Mouse (Mus musculus) neural tube, embryonic 14.5 days (tissue): ENCODE data around the gene Rufy4. TPM values are rescaled to one million over a fixed set of nuclear protein-coding genes. Genes with fewer than 3 reads are reported as not detected.

Experiments used
- ATAC-seq: fragments of 200-750 bp; cut with Nextera tagmentation; 2 replicates; pipeline ENCODE4 v1.8.0; 2017; ENCODE audit warnings: low read depth, mild to moderate bottlenecking, moderate TSS enrichment, moderate library complexity
- H3K27ac ChIP-seq: fragments of 300-500 bp; sonication (generic); 2 replicates; pipeline ENCODE4 v1.5.1; 2014; ENCODE audit warnings: low read depth, mild to moderate bottlenecking, control low read depth, low read length, moderate library complexity, mixed read lengths
- H3K27me3 ChIP-seq: fragments of 300-500 bp; sonication (generic); 2 replicates; pipeline ENCODE4 v1.6.1; 2014; ENCODE audit warnings: low read length; ENCODE audit not compliant: control insufficient read depth, insufficient read depth
- H3K36me3 ChIP-seq: fragments of 300-500 bp; sonication (generic); 2 replicates; pipeline ENCODE4 v1.6.1; 2014; ENCODE audit warnings: low read length, mixed read lengths; ENCODE audit not compliant: control insufficient read depth, insufficient read depth
- H3K4me1 ChIP-seq: fragments of 300-500 bp; sonication (generic); 2 replicates; pipeline ENCODE4 v1.6.1; 2014; ENCODE audit warnings: low read length; ENCODE audit not compliant: control insufficient read depth, insufficient read depth
- H3K4me2 ChIP-seq: fragments of 300-500 bp; sonication (generic); 2 replicates; pipeline ENCODE4 v1.6.1; 2014; ENCODE audit warnings: mild to moderate bottlenecking, low read depth, low read length, control low read depth
- H3K4me3 ChIP-seq: fragments of 300-500 bp; sonication (generic); 2 replicates; pipeline ENCODE4 v1.5.1; 2014; ENCODE audit warnings: low read depth, low read length, control low read depth, mixed read lengths
- H3K9ac ChIP-seq: fragments of 300-500 bp; sonication (generic); replicated peaks from 2 replicates; pipeline ENCODE4 v1.6.1; 2014; ENCODE audit warnings: low read depth, mild to moderate bottlenecking, control low read depth, low read length, mixed read lengths
- H3K9me3 ChIP-seq: fragments of 300-500 bp; sonication (generic); 2 replicates; pipeline ENCODE4 v1.6.1; 2016; ENCODE audit warnings: low read length; ENCODE audit not compliant: control insufficient read depth
- WGBS: fragments of 180-500 bp; shearing (Covaris S2); extraction: QIAGEN DNeasy Blood & Tissue Kit; methylation state at CpG from one replicate; pipeline ENCODE4 v1.1.7; 2014; 5-methylcytosine and 5-hydroxymethylcytosine counted together
- polyA plus RNA-seq: library from polyadenylated mRNA; unstranded; fragments of >200 nt; fragmentation: Nextera tagmentation; extraction: Ambion mirVana; gene quantifications from 2 replicates; pipeline ENCODE4 v1.2.1, GENCODE M21; 2014

The Rufy4 gene
- polyA plus RNA-seq, 1 experiment from 2014 or later = 0.15 TPM

- H3K27me3 ChIP-seq = no peaks in the 10 kb centered on the region
- no peaks in the 10 kb centered on the region for H3K9me3 ChIP-seq
- H3K9ac ChIP-seq = no peak overlapping the region
- H3K4me3 ChIP-seq = no peak overlapping the region
- 88% methylated on average over 8 of the region's 8 CpGs for WGBS
- no peak overlapping the region for H3K4me2 ChIP-seq
- H3K36me3 ChIP-seq = no peaks in the 10 kb centered on the region
- no peak overlapping the region for H3K27ac ChIP-seq
- ATAC-seq = no peak
- no peaks in the 10 kb centered on the region for H3K4me1 ChIP-seq
These were observed 5.7 kb downstream of the Rufy4 start for GRCm38 (mm10) chr1:74130883-74131659.

GRCm38 (mm10) chr1:74132011-74132410 is 6.7 kb downstream of the Rufy4 start:
- no peaks in the 10 kb centered on the region for H3K9me3 ChIP-seq
- ATAC-seq = no peak
- H3K27ac ChIP-seq = no peak overlapping the region
- no peaks in the 10 kb centered on the region for H3K27me3 ChIP-seq
- H3K4me2 ChIP-seq = no peak overlapping the region
- WGBS = 70% methylated on average over 3 of the region's 3 CpGs
- H3K36me3 ChIP-seq = no peaks in the 10 kb centered on the region
- H3K9ac ChIP-seq = no peak overlapping the region
- H3K4me3 ChIP-seq = no peak overlapping the region
- H3K4me1 ChIP-seq = no peaks in the 10 kb centered on the region

DNA sequence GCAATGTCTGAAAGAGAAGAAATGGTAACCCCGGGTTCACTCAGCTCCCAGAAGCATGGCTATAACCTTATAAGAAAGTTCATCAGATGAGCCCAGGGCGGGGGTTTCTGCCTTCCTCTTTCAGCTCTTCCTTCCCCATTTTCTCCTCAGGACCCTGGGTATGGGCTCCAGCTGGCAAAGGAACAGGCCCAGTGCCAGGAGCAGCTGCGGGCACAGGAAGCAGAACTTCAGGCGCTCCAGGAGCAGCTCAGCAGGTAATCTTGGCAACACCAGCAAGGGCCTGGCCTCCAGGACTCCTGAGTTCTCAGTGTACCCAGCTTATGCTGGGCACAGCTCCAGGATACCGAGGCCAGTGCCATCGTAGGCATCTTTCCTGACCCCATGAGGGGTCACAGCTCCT is 8.6 kb downstream of the Rufy4 start:
- no peak overlapping the region for H3K9ac ChIP-seq
- H3K4me2 ChIP-seq = no peak overlapping the region
- H3K36me3 ChIP-seq = no peaks in the 10 kb centered on the region
- 77% methylated on average over 6 of the region's 6 CpGs for WGBS
- ATAC-seq = no peak
- no peak overlapping the region for H3K4me3 ChIP-seq
- no peaks in the 10 kb centered on the region for H3K4me1 ChIP-seq
- no peak overlapping the region for H3K27ac ChIP-seq
- H3K9me3 ChIP-seq = no peaks in the 10 kb centered on the region
- no peaks in the 10 kb centered on the region for H3K27me3 ChIP-seq

GRCm38 (mm10) chr1:74135326-74135950 is 10.1 kb downstream of the Rufy4 start:
- no peak overlapping the region for H3K9ac ChIP-seq
- H3K27me3 ChIP-seq = no peaks in the 10 kb centered on the region
- 88% methylated on average over 6 of the region's 6 CpGs for WGBS
- no peak for ATAC-seq
- H3K4me1 ChIP-seq = no peaks in the 10 kb centered on the region
- H3K27ac ChIP-seq = no peak overlapping the region
- no peak overlapping the region for H3K4me3 ChIP-seq
- H3K9me3 ChIP-seq = no peaks in the 10 kb centered on the region
- H3K36me3 ChIP-seq = no peaks in the 10 kb centered on the region
- no peak overlapping the region for H3K4me2 ChIP-seq

DNA sequence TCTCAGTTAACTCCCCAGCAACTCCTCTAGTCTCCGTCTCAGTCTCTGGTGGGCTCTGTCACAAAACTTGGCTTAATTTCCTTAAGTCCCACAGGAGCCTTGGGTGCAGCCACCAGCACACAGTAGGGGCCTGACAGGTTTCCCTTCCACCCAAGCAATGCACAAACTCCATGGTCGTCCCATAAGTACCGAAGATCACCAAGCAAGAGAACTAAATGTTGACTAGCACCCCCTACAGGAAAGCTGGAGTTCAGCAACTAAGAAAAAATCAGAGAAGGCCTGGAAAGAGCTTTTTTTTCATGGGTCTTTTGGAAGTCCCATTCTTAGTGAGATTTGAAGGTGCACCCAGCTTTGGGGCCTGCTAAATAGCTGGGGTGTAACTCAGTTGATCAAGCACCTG is 14.1 kb downstream of the Rufy4 start:
- no peaks in the 10 kb centered on the region for H3K9me3 ChIP-seq
- no peaks in the 10 kb centered on the region for H3K27me3 ChIP-seq
- H3K27ac ChIP-seq = no peak overlapping the region
- 56% methylated on average over 3 of the region's 3 CpGs for WGBS
- ATAC-seq = no peak
- H3K4me1 ChIP-seq = no peaks in the 10 kb centered on the region
- no peak overlapping the region for H3K9ac ChIP-seq
- no peaks in the 10 kb centered on the region for H3K36me3 ChIP-seq
- no peak overlapping the region for H3K4me2 ChIP-seq
- H3K4me3 ChIP-seq = no peak overlapping the region

GRCm38 (mm10) chr1:74141781-74142180 is 16.4 kb downstream of the Rufy4 start:
- H3K36me3 ChIP-seq = no peaks in the 10 kb centered on the region
- H3K4me2 ChIP-seq = no peak overlapping the region
- H3K27me3 ChIP-seq = no peaks in the 10 kb centered on the region
- WGBS = 79% methylated on average over 8 of the region's 8 CpGs
- H3K9ac ChIP-seq = no peak overlapping the region
- no peak for ATAC-seq
- H3K4me3 ChIP-seq = no peak overlapping the region
- no peaks in the 10 kb centered on the region for H3K4me1 ChIP-seq
- H3K9me3 ChIP-seq = no peaks in the 10 kb centered on the region
- H3K27ac ChIP-seq = no peak overlapping the region

- Histone ChIP-seq H3K9ac (no peak overlapping the region), H3K4me3 (no peak overlapping the region), H3K27ac (no peak overlapping the region), H3K4me1 (no peaks in the 10 kb centered on the region), H3K9me3 (no peaks in the 10 kb centered on the region), H3K27me3 (no peaks in the 10 kb centered on the region), H3K36me3 (no peaks in the 10 kb centered on the region), H3K4me2 (no peak overlapping the region)
- WGBS = 94% methylated on average over 6 of the region's 6 CpGs
- no peak for ATAC-seq
These were observed 24.0 kb downstream of the Rufy4 start for GRCm38 (mm10) chr1:74149106-74149885.

GRCm38 (mm10) chr1:74150101-74150500 is 24.8 kb downstream of the Rufy4 start:
- H3K4me1 ChIP-seq = no peaks in the 10 kb centered on the region
- no peaks in the 10 kb centered on the region for H3K9me3 ChIP-seq
- no peak overlapping the region for H3K9ac ChIP-seq
- 85% methylated on average over 3 of the region's 3 CpGs for WGBS
- no peak overlapping the region for H3K4me2 ChIP-seq
- H3K4me3 ChIP-seq = no peak overlapping the region
- no peaks in the 10 kb centered on the region for H3K36me3 ChIP-seq
- no peak overlapping the region for H3K27ac ChIP-seq
- no peaks in the 10 kb centered on the region for H3K27me3 ChIP-seq
- no peak for ATAC-seq

DNA sequence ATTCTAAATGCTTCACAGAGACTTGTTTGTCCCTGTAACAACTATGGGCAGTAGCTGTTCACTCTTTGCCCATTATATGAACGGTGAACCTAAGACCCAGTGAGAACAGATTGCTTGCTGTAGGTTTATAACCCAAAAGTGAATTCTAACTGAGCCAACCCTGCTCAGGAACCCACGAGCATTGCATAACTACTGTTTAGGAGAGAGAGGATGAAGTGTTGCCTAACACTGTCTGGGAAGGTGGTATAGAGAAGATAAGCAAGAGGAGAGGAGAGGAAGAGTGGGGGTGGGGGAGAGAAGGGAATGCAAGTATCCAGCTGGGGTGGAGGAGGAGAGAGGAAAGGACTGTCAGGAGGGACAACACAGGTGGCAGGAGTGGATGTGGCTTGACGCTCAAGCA is 25.8 kb downstream of the Rufy4 start:
- H3K9ac ChIP-seq = no peak overlapping the region
- H3K4me2 ChIP-seq = no peak overlapping the region
- WGBS = 83% methylated on average over 3 of the region's 3 CpGs
- H3K27me3 ChIP-seq = no peaks in the 10 kb centered on the region
- no peaks in the 10 kb centered on the region for H3K36me3 ChIP-seq
- no peaks in the 10 kb centered on the region for H3K9me3 ChIP-seq
- H3K4me3 ChIP-seq = no peak overlapping the region
- no peak overlapping the region for H3K27ac ChIP-seq
- ATAC-seq = no peak
- no peaks in the 10 kb centered on the region for H3K4me1 ChIP-seq
